Mouse (Mus musculus): ENCODE data around the gene Prpf19. TPM values are rescaled to one million over a fixed set of nuclear protein-coding genes. Genes with fewer than 3 reads are reported as not detected.

The Prpf19 gene
- 108 and 117 TPM in 2 replicates for polyA plus RNA-seq (2012; rRNA removed)
- 15.7 and 19.1 TPM in 2 replicates for polyA plus RNA-seq (2014; fragmentation: Nextera tagmentation; extraction: Ambion mirVana)

DNA sequence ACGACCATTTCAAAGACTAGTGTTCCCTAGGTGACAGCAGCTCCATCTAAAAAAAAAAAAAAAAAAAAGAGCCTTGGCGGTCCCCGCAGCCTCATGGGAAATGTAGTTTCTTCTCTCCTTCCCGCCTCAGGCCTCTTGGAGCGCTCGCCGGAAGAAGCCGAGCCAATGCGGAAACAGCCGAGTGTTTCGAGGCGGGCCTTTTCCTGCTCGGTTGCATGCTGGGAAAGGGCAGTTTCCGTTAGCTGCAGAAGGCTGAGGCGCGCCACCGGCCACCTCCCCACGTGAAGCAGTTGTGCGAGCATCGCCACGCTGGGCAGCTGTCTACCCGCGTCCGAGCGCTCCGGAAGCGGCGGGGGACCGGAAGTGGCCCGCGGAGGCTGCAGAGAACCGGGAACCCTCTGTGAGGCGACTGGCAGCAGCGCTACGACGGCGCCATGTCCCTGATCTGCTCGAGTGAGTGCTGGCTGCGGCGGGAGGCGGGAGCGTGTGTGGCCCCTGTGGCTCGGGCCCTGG, at the start of gene Prpf19:
Gene Prpf19 (plus strand): TSS at position 216 of the 513 bp plus-strand sequence.
- H3K36me3 ChIP-seq (replicated peaks; ENCODE audit: control insufficient read depth, insufficient read depth, low read depth) = peaks cover 13% of the 10 kb centered on the region
- H3K9me3 ChIP-seq (ENCODE audit: control insufficient read depth, low read length) = no peaks in the 10 kb centered on the region
- H3K27ac ChIP-seq = peak within 1 kb of the TSS; percentile 62
- peak within 1 kb of the TSS; percentile 81 for H3K4me2 ChIP-seq (ENCODE audit: low read depth)
- H3K4me1 ChIP-seq (replicated peaks; ENCODE audit: control insufficient read depth in 2 of 2, insufficient read depth in 2 of 2, low read length in 1 of 2) = peaks cover 8 to 17% of the 10 kb centered on the region in 2 experiments
- peak within 1 kb of the TSS; percentile 84 for H3K9ac ChIP-seq (replicated peaks)
- ATAC-seq (ENCODE audit: insufficient read depth) (peak; percentile 96), DNase-seq (ENCODE audit: low read depth in 3 of 3, low spot score in 3 of 3) (peak; percentile 95 to 96 (median 96))
- TF ChIP-seq EP300 (IDR thresholded peaks at IDR 0.05; ENCODE audit: low read depth) (no peak), CTCF (IDR thresholded peaks at IDR 0.05; ENCODE audit: low read depth) (0 out of 2 replicates have a peak, but pooled peaks have one; percentile 23)
- H3K27me3 ChIP-seq (ENCODE audit: control insufficient read depth, insufficient read depth, low read length) = no peaks in the 10 kb centered on the region
- peak within 1 kb of the TSS; percentile 87 to 95 for H3K4me3 ChIP-seq (ENCODE audit: insufficient read depth in 1 of 2, low read depth in 2 of 2, low read length in 2 of 2)
- under 1% methylated on average over 43 of the region's 43 CpGs for WGBS (ENCODE audit: insufficient replicate concordance)

DNA sequence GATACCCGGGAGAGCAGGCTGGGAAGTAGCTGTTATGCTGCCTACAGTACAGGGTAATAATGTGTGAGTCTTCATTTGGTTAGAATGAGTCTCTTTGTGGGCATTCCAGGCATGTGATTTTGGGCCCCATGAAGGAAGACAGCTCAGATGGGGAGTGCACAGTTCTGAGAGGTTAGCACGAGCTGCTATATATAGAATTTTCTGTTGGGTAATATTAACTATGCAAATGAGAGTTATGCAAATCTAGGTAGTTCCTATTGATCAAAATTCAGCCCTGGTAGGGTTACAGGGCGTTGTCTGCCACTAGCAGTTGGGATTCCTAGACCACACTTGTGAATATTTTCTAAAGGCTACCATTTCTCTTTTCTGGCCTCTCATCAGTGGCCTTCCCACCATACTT, 49.6 kb upstream of the Prpf19 start:
- no peak for TF ChIP-seq CTCF (IDR thresholded peaks at IDR 0.05; ENCODE audit: low read depth)
- TF ChIP-seq EP300 (IDR thresholded peaks at IDR 0.05; ENCODE audit: low read depth) = no peak
- Histone ChIP-seq H3K27ac (no peak overlapping the region), H3K27me3 (ENCODE audit: control insufficient read depth, insufficient read depth, low read length) (no peaks in the 10 kb centered on the region; the same call in 1 of the 2 replicates), H3K36me3 (replicated peaks; ENCODE audit: control insufficient read depth, insufficient read depth, low read depth) (no peaks in the 10 kb centered on the region), H3K4me3 (ENCODE audit: insufficient read depth in 1 of 2, low read depth in 2 of 2, low read length in 2 of 2) (no peak overlapping the region), H3K9ac (replicated peaks) (no peak overlapping the region), H3K4me1 (replicated peaks; ENCODE audit: control insufficient read depth in 2 of 2, insufficient read depth in 2 of 2, low read length in 1 of 2) (0 out of 4 replicates have a peak, but pooled peaks cover 0 to 2% of the 10 kb centered on the region in 2 experiments), H3K9me3 (ENCODE audit: control insufficient read depth, low read length) (no peaks in the 10 kb centered on the region), H3K4me2 (ENCODE audit: low read depth) (no peak overlapping the region)
- 38% methylated on average over 3 of the region's 3 CpGs for WGBS (ENCODE audit: insufficient replicate concordance)
- ATAC-seq (ENCODE audit: insufficient read depth) (no peak), DNase-seq (ENCODE audit: low read depth in 3 of 3, low spot score in 3 of 3) (no peak)

DNA sequence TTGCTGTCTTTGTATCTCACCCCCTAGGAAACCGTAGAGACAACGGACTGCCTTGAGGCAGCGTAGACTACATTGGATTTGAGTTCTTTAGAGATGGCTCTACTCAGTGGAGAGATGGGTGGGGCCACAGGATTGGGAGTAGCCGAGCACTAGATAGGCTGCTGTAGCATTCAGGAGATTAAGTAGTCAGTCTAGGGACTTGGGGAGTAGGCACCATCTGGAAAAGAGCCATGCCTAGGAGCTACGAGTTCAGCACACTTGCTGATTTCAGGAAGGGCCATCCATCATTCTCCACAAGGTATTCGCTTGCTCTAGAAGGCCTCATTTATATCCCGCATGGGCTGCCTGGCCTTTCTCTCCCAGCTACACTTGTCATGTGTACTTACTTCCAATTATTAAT, 48.9 kb upstream of the Prpf19 start:
- ATAC-seq (ENCODE audit: insufficient read depth) (no peak), DNase-seq (ENCODE audit: low read depth in 3 of 3, low spot score in 3 of 3) (no peak)
- H3K4me2 ChIP-seq (ENCODE audit: low read depth) = no peak overlapping the region
- TF ChIP-seq CTCF (IDR thresholded peaks at IDR 0.05; ENCODE audit: low read depth) = no peak
- TF ChIP-seq EP300 (IDR thresholded peaks at IDR 0.05; ENCODE audit: low read depth) = no peak
- H3K9ac ChIP-seq (replicated peaks) = no peak overlapping the region
- no peaks in the 10 kb centered on the region; the same call in 1 of the 2 replicates for H3K27me3 ChIP-seq (ENCODE audit: control insufficient read depth, insufficient read depth, low read length)
- 0 out of 4 replicates have a peak, but pooled peaks cover 0 to 2% of the 10 kb centered on the region in 2 experiments for H3K4me1 ChIP-seq (replicated peaks; ENCODE audit: control insufficient read depth in 2 of 2, insufficient read depth in 2 of 2, low read length in 1 of 2)
- no peak overlapping the region for H3K4me3 ChIP-seq (ENCODE audit: insufficient read depth in 1 of 2, low read depth in 2 of 2, low read length in 2 of 2)
- H3K9me3 ChIP-seq (ENCODE audit: control insufficient read depth, low read length) = no peaks in the 10 kb centered on the region
- WGBS (ENCODE audit: insufficient replicate concordance) = 63% methylated on average over 7 of the region's 7 CpGs
- no peak overlapping the region for H3K27ac ChIP-seq
- no peaks in the 10 kb centered on the region for H3K36me3 ChIP-seq (replicated peaks; ENCODE audit: control insufficient read depth, insufficient read depth, low read depth)

DNA sequence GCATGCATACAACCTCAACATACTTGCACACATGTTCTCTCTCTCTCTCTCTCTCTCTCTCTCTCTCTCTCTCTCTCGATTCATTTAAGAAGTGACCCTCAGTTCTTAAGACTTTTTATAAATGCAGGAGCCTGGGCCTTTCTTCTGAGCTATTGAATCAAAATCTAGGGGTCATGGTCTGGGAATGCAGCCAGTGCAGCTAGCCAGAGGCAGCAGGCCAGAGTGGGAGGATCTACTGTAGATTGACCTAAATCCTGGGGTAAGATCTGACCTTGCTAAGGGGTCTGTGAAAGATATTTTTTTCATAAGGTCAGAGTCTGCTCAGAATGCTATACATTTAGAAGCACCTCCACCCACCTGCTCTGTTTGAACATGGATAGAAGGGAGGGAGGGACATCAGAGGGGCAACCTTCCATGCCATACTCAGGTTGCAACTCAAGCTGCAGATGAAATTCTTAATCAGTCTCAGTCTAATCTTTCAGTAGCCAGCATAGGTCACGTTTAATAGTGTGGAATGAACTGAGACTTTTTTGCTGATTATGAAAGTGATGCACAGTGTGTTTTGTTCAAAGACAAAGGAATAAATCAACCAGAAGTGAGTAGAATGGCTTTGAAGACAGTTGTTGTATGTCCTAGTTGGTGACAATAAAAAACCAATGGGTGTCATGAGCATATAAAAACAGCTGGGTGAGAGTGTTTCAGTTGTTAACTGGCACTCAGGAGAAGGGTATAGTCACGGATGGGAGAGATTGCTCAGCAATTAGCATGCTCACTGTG, 47.5 kb upstream of the Prpf19 start:
- Histone ChIP-seq H3K4me2 (ENCODE audit: low read depth) (no peak overlapping the region), H3K4me1 (replicated peaks; ENCODE audit: control insufficient read depth in 2 of 2, insufficient read depth in 2 of 2, low read length in 1 of 2) (no peaks in the 10 kb centered on the region), H3K9ac (replicated peaks) (no peak overlapping the region), H3K36me3 (replicated peaks; ENCODE audit: control insufficient read depth, insufficient read depth, low read depth) (no peaks in the 10 kb centered on the region), H3K4me3 (ENCODE audit: insufficient read depth in 1 of 2, low read depth in 2 of 2, low read length in 2 of 2) (no peak overlapping the region), H3K9me3 (ENCODE audit: control insufficient read depth, low read length) (no peaks in the 10 kb centered on the region), H3K27ac (no peak overlapping the region), H3K27me3 (ENCODE audit: control insufficient read depth, insufficient read depth, low read length) (no peaks in the 10 kb centered on the region; the same call in 1 of the 2 replicates)
- 38% methylated on average over 3 of the region's 3 CpGs for WGBS (ENCODE audit: insufficient replicate concordance)
- no peak for TF ChIP-seq EP300 (IDR thresholded peaks at IDR 0.05; ENCODE audit: low read depth)
- TF ChIP-seq CTCF (IDR thresholded peaks at IDR 0.05; ENCODE audit: low read depth) = no peak
- ATAC-seq (ENCODE audit: insufficient read depth) (no peak), DNase-seq (ENCODE audit: low read depth in 3 of 3, low spot score in 3 of 3) (no peak)

DNA sequence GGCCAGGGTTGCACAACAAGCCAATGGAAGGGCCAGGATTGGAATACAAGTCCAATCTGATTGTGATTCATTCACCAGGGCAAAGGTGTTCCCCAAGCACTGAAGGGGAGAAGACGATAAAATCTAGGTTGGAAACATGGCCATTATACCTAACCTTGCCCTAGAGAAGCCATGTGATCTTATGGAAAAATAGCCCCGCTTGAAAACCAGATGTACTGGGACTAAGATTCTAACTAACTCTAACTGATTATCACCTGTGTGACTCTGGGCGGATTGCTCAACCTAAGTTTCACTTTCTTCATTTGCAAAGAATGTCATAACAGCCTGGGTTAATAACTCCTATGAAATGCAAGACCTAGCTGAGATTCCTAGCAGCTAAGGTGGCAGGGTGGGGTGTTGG, 39.6 kb upstream of the Prpf19 start:
- 54% methylated on average over 3 of the region's 3 CpGs for WGBS (ENCODE audit: insufficient replicate concordance)

More for the DNA sequence above, 39.6 kb upstream of the Prpf19 start:
- Histone ChIP-seq H3K27me3 (ENCODE audit: control insufficient read depth, insufficient read depth, low read length) (no peaks in the 10 kb centered on the region), H3K27ac (no peak overlapping the region), H3K4me2 (ENCODE audit: low read depth) (no peak overlapping the region), H3K36me3 (replicated peaks; ENCODE audit: control insufficient read depth, insufficient read depth, low read depth) (no peaks in the 10 kb centered on the region), H3K4me3 (ENCODE audit: insufficient read depth in 1 of 2, low read depth in 2 of 2, low read length in 2 of 2) (no peak overlapping the region), H3K9me3 (ENCODE audit: control insufficient read depth, low read length) (no peaks in the 10 kb centered on the region), H3K4me1 (replicated peaks; ENCODE audit: control insufficient read depth in 2 of 2, insufficient read depth in 2 of 2, low read length in 1 of 2) (no peaks in the 10 kb centered on the region), H3K9ac (replicated peaks) (no peak overlapping the region)
- ATAC-seq (ENCODE audit: insufficient read depth) (no peak), DNase-seq (ENCODE audit: low read depth in 3 of 3, low spot score in 3 of 3) (no peak)
- TF ChIP-seq CTCF (IDR thresholded peaks at IDR 0.05; ENCODE audit: low read depth) (no peak), EP300 (IDR thresholded peaks at IDR 0.05; ENCODE audit: low read depth) (no peak)

Measured in liver, embryonic 14.5 days (tissue).